Mouse (Mus musculus) adrenal gland, postnatal 0 days (tissue): ENCODE data around the gene Gm6882. TPM values are rescaled to one million over a fixed set of nuclear protein-coding genes. Genes with fewer than 3 reads are reported as not detected.

Experiments used
- polyA plus RNA-seq: library from polyadenylated mRNA; unstranded; fragments of >200 nt; fragmentation: Nextera tagmentation; extraction: Ambion mirVana; gene quantifications from 2 replicates; pipeline ENCODE4 v1.2.1, GENCODE M21; 2015

The Gm6882 gene
- not detected in 2 replicates for polyA plus RNA-seq

GRCm38 (mm10) chr7:21432645-21433044 is at the start of gene Gm6882:
Gm6882 (minus strand) TSS chr7:21432745.

Other genes starting within 250 kb of the Gm6882 start
- not detected in 2 replicates for gene Gm5157, start 242.3 kb downstream of the Gm6882 start, polyA plus RNA-seq
- gene Vmn1r124, start 172.1 kb downstream of the Gm6882 start, polyA plus RNA-seq: not detected in 2 replicates
- gene Vmn1r125, start 160.6 kb downstream of the Gm6882 start, polyA plus RNA-seq: not detected in 2 replicates
- gene Vmn1r126, start 131.3 kb downstream of the Gm6882 start, polyA plus RNA-seq: not detected in 2 replicates
- not detected in 2 replicates for gene Vmn1r127, start 112.9 kb downstream of the Gm6882 start, polyA plus RNA-seq
- gene Vmn1r128, start 83.4 kb downstream of the Gm6882 start, polyA plus RNA-seq: not detected in 2 replicates
- gene Vmn1r129, start 71.5 kb downstream of the Gm6882 start, polyA plus RNA-seq: not detected in 2 replicates
- gene Vmn1r130, start 79.0 kb upstream of the Gm6882 start, polyA plus RNA-seq: not detected in 2 replicates
- not detected in 2 replicates for gene Vmn1r131, start 113.3 kb upstream of the Gm6882 start, polyA plus RNA-seq
- gene Vmn1r132, start 181.3 kb upstream of the Gm6882 start, polyA plus RNA-seq: not detected in 2 replicates